Mouse (Mus musculus) MEL (cell line): Measurements from ENCODE around the gene Ddb1.

ENCODE experiments used
- BHLHE40 ChIP-seq: IDR thresholded peaks from 2 replicates; pipeline ENCODE4 v1.6.1; 2012; ENCODE audit warnings: low read depth, mild to moderate bottlenecking, inconsistent platforms, low read length, improper control_type of control experiment, borderline replicate concordance
- CHD2 ChIP-seq: IDR thresholded peaks from 2 replicates; pipeline ENCODE4 v1.6.1; 2011; ENCODE audit warnings: low read length, improper control_type of control experiment
- CTCF ChIP-seq, 3 experiments: IDR thresholded peaks in 2 of 3; conservative IDR thresholded peaks in 1 of 3; 2 replicates each; pipeline ENCODE4 v1.5.1; 2011 to 2012; ENCODE audit warnings: low read length in 3 of 3, low read depth in 2 of 3, mild to moderate bottlenecking in 2 of 3, improper control_type of control experiment in 1 of 3, inconsistent platforms in 1 of 3, mixed read lengths in 1 of 3, moderate library complexity in 1 of 3; ENCODE audit not compliant: control insufficient read depth in 1 of 3, insufficient read depth in 1 of 3, poor library complexity in 1 of 3, severe bottlenecking in 1 of 3
- EP300 ChIP-seq, 2 experiments: IDR thresholded peaks; 2 replicates each; pipeline ENCODE4 v1.6.1; 2011; ENCODE audit warnings: improper control_type of control experiment in 2 of 2, low read length in 2 of 2, low read depth in 1 of 2, mild to moderate bottlenecking in 1 of 2
- ETS1 ChIP-seq: IDR thresholded peaks from 2 replicates; pipeline ENCODE4 v1.6.1; 2012; ENCODE audit warnings: low read depth, mild to moderate bottlenecking, inconsistent platforms, low read length, improper control_type of control experiment, moderate library complexity
- HCFC1 ChIP-seq: IDR thresholded peaks from 2 replicates; pipeline ENCODE4 v1.6.1; 2012; ENCODE audit warnings: low read depth, mild to moderate bottlenecking, inconsistent platforms, low read length, improper control_type of control experiment, moderate library complexity
- MAX ChIP-seq: IDR thresholded peaks from 2 replicates; pipeline ENCODE4 v1.6.1; 2011; ENCODE audit warnings: low read length, improper control_type of control experiment
- MXI1 ChIP-seq: IDR thresholded peaks from 2 replicates; pipeline ENCODE4 v1.6.1; 2011; ENCODE audit warnings: mild to moderate bottlenecking, low read depth, low read length, improper control_type of control experiment
- POLR2A ChIP-seq, 2 experiments: IDR thresholded peaks; 2 replicates each; pipeline ENCODE4 v1.6.1; 2011 to 2012; ENCODE audit warnings: low read length in 2 of 2, mild to moderate bottlenecking in 2 of 2, control low read depth in 1 of 2, improper control_type of control experiment in 1 of 2, low read depth in 1 of 2, moderate library complexity in 1 of 2; ENCODE audit not compliant: control insufficient read depth in 1 of 2, insufficient read depth in 1 of 2, poor library complexity in 1 of 2

- TF ChIP-seq POLR2A (IDR thresholded peaks at IDR 0.05; ENCODE audit: control insufficient read depth in 1 of 2, insufficient read depth in 1 of 2, low read depth in 1 of 2, low read length in 2 of 2, poor library complexity in 1 of 2) (no peak), HCFC1 (no peak), MXI1 (no peak), MAX (no peak), CHD2 (no peak), CTCF (IDR thresholded peaks at IDR 0.05 in 2 of 3, conservative IDR thresholded peaks at IDR 0.05 in 1 of 3; ENCODE audit: control insufficient read depth in 1 of 3, insufficient read depth in 1 of 3, low read depth in 2 of 3, low read length in 3 of 3, poor library complexity in 1 of 3, severe bottlenecking in 1 of 3) (no peak), EP300 (IDR thresholded peaks at IDR 0.05; ENCODE audit: low read depth in 1 of 2, low read length in 2 of 2) (no peak), ETS1 (no peak), BHLHE40 (no peak)
These were observed 35.5 kb upstream of the Ddb1 start for GRCm38 (mm10) chr19:10569627-10570026.
